Mouse (Mus musculus) ES-E14 (cell line): ENCODE measurements around the gene Ppie. TPM values are rescaled to one million over a fixed set of nuclear protein-coding genes. Genes with fewer than 3 reads are reported as not detected.

Source experiments
- DNase-seq: peaks from one replicate; pipeline ENCODE4 v3.0.0-alpha.2; 2013; ENCODE audit warnings: low read depth, low spot score
- H3K27ac ChIP-seq: 2 replicates; pipeline ENCODE4 v1.5.1; 2012; ENCODE audit warnings: low read depth, mild to moderate bottlenecking, low read length, moderate library complexity, mixed read lengths; ENCODE audit not compliant: poor library complexity, insufficient read depth, severe bottlenecking
- H3K36me3 ChIP-seq: 2 replicates; pipeline ENCODE4 v1.6.1; 2012; ENCODE audit warnings: mild to moderate bottlenecking, low read length, moderate library complexity, mixed read lengths; ENCODE audit not compliant: control insufficient read depth, poor library complexity, insufficient read depth, severe bottlenecking
- H3K4me1 ChIP-seq, 2 experiments: fragments of 150-350 bp in 1 of 2; sonication (generic) in 1 of 2; 2 replicates each; pipeline ENCODE4 v1.6.1; 2012; ENCODE audit warnings: low read length in 2 of 2, mild to moderate bottlenecking in 1 of 2, mixed read lengths in 1 of 2; ENCODE audit not compliant: control insufficient read depth in 2 of 2, insufficient read depth in 2 of 2, poor library complexity in 1 of 2
- H3K4me3 ChIP-seq, 2 experiments: fragments of 150-350 bp in 1 of 2; sonication (generic) in 1 of 2; 2 replicates each; pipeline ENCODE4 v1.5.1; 2012; ENCODE audit warnings: low read length in 2 of 2, low read depth in 1 of 2, mild to moderate bottlenecking in 1 of 2, mixed read lengths in 1 of 2; ENCODE audit not compliant: insufficient read depth in 1 of 2, poor library complexity in 1 of 2, severe bottlenecking in 1 of 2
- H3K9ac ChIP-seq: 2 replicates; pipeline ENCODE4 v1.6.1; 2012; ENCODE audit warnings: low read depth, mild to moderate bottlenecking, low read length, mixed read lengths; ENCODE audit not compliant: poor library complexity, insufficient read depth, severe bottlenecking
- H3K9me3 ChIP-seq: fragments of 150-350 bp; sonication (generic); 2 replicates; pipeline ENCODE4 v1.6.1; 2012; ENCODE audit warnings: low read depth, mild to moderate bottlenecking, low read length; ENCODE audit not compliant: control insufficient read depth, insufficient read depth
- CHD2 ChIP-seq: IDR thresholded peaks from 2 replicates; pipeline ENCODE4 v1.6.1; 2014; ENCODE audit warnings: mild to moderate bottlenecking, low read depth, low read length, inconsistent platforms
- HCFC1 ChIP-seq: IDR thresholded peaks from 2 replicates; pipeline ENCODE4 v1.6.1; 2012; ENCODE audit warnings: low read length, inconsistent platforms, borderline replicate concordance; ENCODE audit not compliant: insufficient read depth
- MAFK ChIP-seq: IDR thresholded peaks from 2 replicates; pipeline ENCODE4 v1.6.1; 2014; ENCODE audit warnings: mild to moderate bottlenecking, low read depth, low read length, inconsistent platforms; ENCODE audit not compliant: insufficient read depth
- ZC3H11A ChIP-seq: IDR thresholded peaks from 2 replicates; pipeline ENCODE4 v1.6.1; 2012; ENCODE audit warnings: low read depth, mild to moderate bottlenecking, inconsistent platforms, low read length, borderline replicate concordance
- ZNF384 ChIP-seq: IDR thresholded peaks from 2 replicates; pipeline ENCODE4 v1.6.1; 2012; ENCODE audit warnings: low read depth, low read length, inconsistent platforms
- in situ Hi-C, 2 experiments: fragments of 600-800 bp; cut with MboI; formaldehyde crosslinking; loops; one replicate each; pipeline ENCODE4 v1.15.1; 2025; ENCODE audit warnings: low sequenced_read_pairs in 2 of 2, inconsistent platforms in 1 of 2; ENCODE audit not compliant: unreplicated experiment in 2 of 2
- total RNA-seq: library from RNA; depleted of rRNA; stranded (reverse); fragments of 300-350 nt; gene quantifications from 2 replicates; pipeline ENCODE4 v1.2.3, GENCODE M21; 2012; rRNA removed

Gene Ppie
- total RNA-seq, 1 experiment: 77.1 TPM

- Histone ChIP-seq H3K4me1 (peaks cover 0 to 3% of the 10 kb centered on the region in 2 experiments; a peak in 1 of 4 replicates), H3K27ac (no peak overlapping the region), H3K9me3 (no peaks in the 10 kb centered on the region), H3K4me3 (no peak overlapping the region), H3K36me3 (no peaks in the 10 kb centered on the region), H3K9ac (no peak overlapping the region)
- no peak for TF ChIP-seq HCFC1
- no peak for TF ChIP-seq ZC3H11A
- no peak for TF ChIP-seq CHD2
- no peak for TF ChIP-seq MAFK
- TF ChIP-seq ZNF384: no peak
- no peak for DNase-seq
- in situ Hi-C loops: loop anchor here in 1 of 2 experiments (25.0 kb wide), 1 partner anchor 166 kb away; no protein-coding TSS in a partner anchor
Observed at GRCm38 (mm10) chr4:123078231-123078630, 61.5 kb downstream of the Ppie start.

Other genes starting within 250 kb of the Ppie start
- gene Mfsd2a, start 178.8 kb downstream of the Ppie start, total RNA-seq: 3.7 and 4.3 TPM in 2 replicates
- gene Mycl, start 144.3 kb downstream of the Ppie start, total RNA-seq: 6.8 and 7.3 TPM in 2 replicates
- gene Trit1, start 123.4 kb downstream of the Ppie start, total RNA-seq: 17.1 and 19.1 TPM in 2 replicates
- 7.2 and 9.2 TPM in 2 replicates for gene Bmp8b, start 34.8 kb downstream of the Ppie start, total RNA-seq
- 2.8 TPM in 2 replicates for gene Oxct2b, start 23.7 kb downstream of the Ppie start, total RNA-seq
- 0.67 and 0.79 TPM in 2 replicates for gene Hpcal4, start 43.3 kb upstream of the Ppie start, total RNA-seq
- gene Nt5c1a, start 61.6 kb upstream of the Ppie start, total RNA-seq: not detected in 2 replicates
- not detected in 2 replicates for gene Heyl, start 93.6 kb upstream of the Ppie start, total RNA-seq
- 197 and 246 TPM in 2 replicates for gene Pabpc4, start 122.4 kb upstream of the Ppie start, total RNA-seq
- 3.1 and 3.6 TPM in 2 replicates for gene Oxct2a, start 183.7 kb upstream of the Ppie start, total RNA-seq
- gene Bmp8a, start 203.3 kb upstream of the Ppie start, total RNA-seq: 5.0 and 7.1 TPM in 2 replicates